Mouse (Mus musculus) monocyte, adult 2 months (primary cell): ENCODE data around the gene Mb.

ENCODE experiments used
- DNase-seq, 2 experiments: peaks; one replicate each; pipeline ENCODE4 v3.0.0; 2022; ENCODE audit warnings: low spot score in 2 of 2, low read depth in 1 of 2

Mb gene

GRCm38 (mm10) chr15:76982745-76983144 is 67.7 kb downstream of the Mb start:
- DNase-seq: no peak

DNA sequence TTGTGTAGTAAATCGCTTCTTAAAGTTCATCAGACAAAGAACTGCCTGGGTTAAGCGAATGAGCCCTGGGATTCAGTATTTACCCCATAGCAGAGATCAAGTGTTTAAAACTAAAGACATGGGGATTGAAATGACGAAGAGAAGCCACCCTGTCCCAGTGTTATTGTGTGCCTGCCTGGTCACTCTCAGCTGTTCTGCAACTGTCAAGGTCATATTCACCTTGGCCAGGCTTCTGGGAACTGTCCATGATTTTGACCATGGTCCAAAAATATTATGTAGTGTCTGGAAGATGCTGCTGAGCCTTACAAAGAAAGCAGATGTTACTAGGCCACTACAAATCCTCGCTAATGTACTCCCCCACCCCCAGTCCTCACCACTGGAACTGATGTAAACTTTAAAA is 70.7 kb downstream of the Mb start:
- no peak for DNase-seq

GRCm38 (mm10) chr15:76976619-76977018 is 73.9 kb downstream of the Mb start:
- no peak for DNase-seq

- no peak for DNase-seq
Measured at GRCm38 (mm10) chr15:76973855-76974651, 76.4 kb downstream of the Mb start.

GRCm38 (mm10) chr15:76973272-76973854 is 77.1 kb downstream of the Mb start:
- no peak for DNase-seq

DNA sequence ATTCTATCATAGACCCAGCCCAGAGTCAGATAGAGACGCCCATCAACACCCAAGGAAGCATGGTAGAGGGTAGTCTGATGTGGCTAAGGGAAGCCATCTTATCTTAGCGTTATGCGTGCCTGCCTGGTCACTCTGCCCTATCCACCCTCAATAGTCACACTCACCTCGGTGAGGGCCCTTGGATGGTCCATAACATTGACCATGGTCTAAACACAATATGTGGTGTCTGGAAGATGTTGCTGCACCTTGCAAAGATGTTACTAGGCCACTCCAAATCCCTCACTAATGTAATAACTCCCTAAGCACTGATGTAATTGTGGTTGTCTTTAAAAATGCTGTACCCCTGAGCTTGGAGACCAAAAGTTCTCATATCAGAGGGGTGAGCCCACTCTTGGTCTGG is 77.8 kb downstream of the Mb start:
- no peak for DNase-seq
